Mouse (Mus musculus): Measurements from ENCODE around the gene Trim8.

Gene Trim8

DNA sequence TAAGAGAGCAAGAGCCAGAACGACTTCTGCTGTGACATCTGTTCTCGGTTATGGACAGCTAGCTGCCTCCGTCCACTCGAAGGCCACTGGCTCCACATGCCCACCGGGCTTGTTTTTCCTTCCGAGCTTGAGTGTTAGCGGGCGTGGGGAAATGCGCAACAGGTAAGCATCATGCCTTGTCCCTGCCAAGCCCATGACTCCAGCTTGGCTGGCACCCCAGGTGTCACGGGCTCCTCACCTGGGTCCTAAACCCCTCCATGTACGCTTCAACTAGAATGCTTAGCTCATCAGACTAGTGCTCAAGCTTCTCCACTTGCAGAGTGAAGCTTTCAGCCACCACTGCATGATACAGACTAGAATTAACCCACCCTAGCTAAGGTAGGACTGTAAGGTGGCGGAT, 57.1 kb downstream of the Trim8 start:
- DNase-seq = no peak

DNA sequence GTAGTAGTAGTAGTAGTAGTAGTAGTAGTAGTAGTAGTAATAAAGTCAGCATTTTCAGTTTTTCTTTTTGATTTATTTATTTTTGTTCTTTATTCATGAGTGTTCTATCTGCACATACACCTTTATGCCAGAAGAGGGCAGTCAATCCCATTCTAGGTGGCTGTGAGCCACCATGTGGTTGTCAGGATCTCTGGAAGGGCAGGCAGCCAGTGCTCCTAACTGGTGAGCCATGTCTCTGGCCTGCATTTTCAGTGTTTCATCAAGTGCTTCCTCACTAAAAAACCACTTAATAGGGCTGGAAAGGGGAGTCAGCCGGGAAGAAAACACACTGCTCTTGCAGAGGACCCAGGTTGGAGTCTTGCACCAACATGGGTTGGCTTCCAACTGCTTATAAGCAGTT, 60.6 kb downstream of the Trim8 start:
- DNase-seq = peak; percentile 72

DNA sequence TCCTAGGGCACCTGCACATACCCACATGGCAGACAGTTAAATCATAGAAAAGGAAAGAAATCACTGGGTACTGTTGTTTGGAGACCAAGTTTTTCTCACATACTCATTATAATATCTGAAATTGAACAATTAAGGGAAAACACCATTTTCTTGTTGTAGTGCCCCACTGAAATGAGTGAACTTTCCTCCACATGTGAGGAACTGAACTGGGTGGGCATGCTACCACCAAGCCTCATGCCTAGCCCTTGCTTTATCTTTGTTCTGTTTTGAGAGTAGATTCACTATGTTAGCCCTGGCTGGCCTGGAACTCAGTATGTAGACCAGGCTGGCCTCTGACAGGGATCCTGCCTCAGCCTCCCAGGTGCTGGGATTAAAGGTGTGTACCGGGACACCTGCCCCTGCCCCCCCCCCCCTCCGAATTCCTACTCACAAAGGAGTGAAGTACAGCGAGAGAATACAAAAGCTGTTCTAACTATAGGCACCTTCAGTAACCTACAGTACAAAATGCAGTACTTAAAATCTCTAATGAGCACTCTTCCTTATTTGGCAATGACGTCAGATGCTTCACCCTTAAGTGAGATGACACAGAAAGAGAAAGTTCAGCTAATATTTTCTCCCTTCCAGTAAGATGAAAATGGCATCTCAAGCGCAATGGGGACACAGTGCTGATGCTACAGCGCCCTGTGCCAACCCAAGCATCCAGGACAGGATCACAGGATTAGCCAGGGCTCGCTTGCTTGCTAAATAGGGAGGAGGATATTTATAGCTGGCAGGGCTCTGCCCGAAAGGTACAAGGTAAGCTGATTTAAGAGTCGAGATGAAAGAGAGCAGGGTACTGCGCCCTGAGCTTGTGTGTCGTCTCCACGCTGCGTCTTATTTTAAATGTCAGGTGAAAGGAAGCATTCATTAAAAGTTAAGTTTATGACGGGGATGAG, 61.3 kb downstream of the Trim8 start:
- DNase-seq = no peak

DNA sequence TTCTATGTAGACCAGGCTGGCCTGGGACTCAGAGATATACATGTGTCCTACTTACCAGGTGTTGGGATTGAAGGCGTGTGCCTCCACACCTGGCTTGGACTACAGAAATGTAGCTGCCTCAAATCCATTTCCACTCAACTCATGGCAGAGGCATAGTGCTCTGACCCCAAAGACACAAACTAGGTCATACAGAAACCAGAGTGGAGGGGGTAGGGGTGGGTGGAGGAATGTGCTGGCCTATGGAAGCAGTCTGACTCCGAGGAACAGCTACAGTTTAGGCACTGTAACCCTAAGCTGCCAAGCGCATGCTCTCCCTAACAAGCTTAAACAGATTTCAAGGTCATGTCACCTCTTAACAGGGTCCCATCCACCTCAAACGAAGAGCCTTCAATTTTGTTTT, 62.1 kb downstream of the Trim8 start:
- DNase-seq = no peak

DNA sequence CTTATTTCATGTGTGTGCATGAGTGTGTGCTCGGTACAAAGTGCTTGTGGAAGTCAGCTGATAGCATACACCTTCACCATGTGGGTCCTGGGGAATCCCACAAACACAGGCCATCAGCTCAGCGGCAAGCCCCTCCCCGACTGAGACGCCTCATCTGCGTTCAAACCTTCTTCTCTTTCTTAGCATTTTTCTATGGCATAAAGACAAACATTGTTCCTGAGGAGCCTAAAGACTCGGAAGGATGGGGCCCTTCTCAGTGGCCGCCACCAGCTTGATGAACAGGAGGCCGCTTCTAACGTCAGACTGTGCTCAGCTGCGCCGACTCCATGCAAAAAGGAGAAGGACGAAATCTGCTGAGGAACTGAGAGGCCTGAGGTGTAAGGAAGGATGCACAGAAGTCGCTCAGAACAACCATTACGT, 62.6 kb downstream of the Trim8 start:
- DNase-seq = no peak
